Comparison of ENCODE assay signal across 13 mouse cellular contexts in genomic region chr6:141309872-141310271, GRCm38 (mm10).
DNase-seq lines count a peak whose midpoint lies in the region; ATAC-seq and TF ChIP-seq lines count a peak whose summit lies in the region.
"Had no signal": no experiment of that assay in that cellular context is flagged by ENCODE, and none has a peak within 500 bp of the region (broad histone marks: within the 10 kb centered on the region; RNA-seq: fewer than 3 reads in every experiment).

No protein-coding gene starts in this region.

- H3K27ac ChIP-seq in heart, embryonic 12.5 days (ENCODE audit: poor library complexity, severe bottlenecking): 0 out of 2 replicates have a peak overlapping the region, but pooled peaks have one; percentile 29
- no peak overlapping the region for H3K27ac ChIP-seq in lung, embryonic 14.5 days (ENCODE audit: low read depth)
- H3K27ac ChIP-seq: neural tube, embryonic 12.5 days had no signal

- TF ChIP-seq POLR2A in brain, embryonic 14.5 days (IDR thresholded peaks at IDR 0.05; ENCODE audit: borderline replicate concordance, extremely low read depth, insufficient read depth, insufficient read length, poor library complexity, severe bottlenecking): no peak

- peaks cover 8% of the 10 kb centered on the region; the same call in 1 of the 2 replicates for H3K36me3 ChIP-seq in heart, embryonic 12.5 days
- H3K36me3 ChIP-seq in lung, embryonic 14.5 days (ENCODE audit: insufficient read depth): no peaks in the 10 kb centered on the region
- H3K36me3 ChIP-seq: G1E; neural tube, embryonic 12.5 days had no signal

- peak; percentile 39 for TF ChIP-seq CTCF in lung, embryonic 14.5 days (IDR thresholded peaks at IDR 0.05; ENCODE audit: low read depth)
- TF ChIP-seq CTCF in brain, embryonic 14.5 days (IDR thresholded peaks at IDR 0.05; ENCODE audit: borderline replicate concordance, extremely low read depth, insufficient read depth, insufficient read length): peak; percentile 15; the same call in 1 of the 2 replicates

- 0 out of 2 replicates have a peak, but pooled peaks cover under 1% of the 10 kb centered on the region for H3K9me3 ChIP-seq in heart, embryonic 12.5 days (replicated peaks)
- H3K9me3 ChIP-seq in lung, embryonic 14.5 days (ENCODE audit: low read depth, low read length): no peaks in the 10 kb centered on the region
- H3K9me3 ChIP-seq: neural tube, embryonic 12.5 days had no signal

- no peak overlapping the region for H3K9ac ChIP-seq in heart, embryonic 12.5 days
- no peak overlapping the region for H3K9ac ChIP-seq in lung, embryonic 14.5 days
- H3K9ac ChIP-seq: neural tube, embryonic 12.5 days had no signal

- no peaks in the 10 kb centered on the region for H3K27me3 ChIP-seq in heart, embryonic 12.5 days (replicated peaks)
- no peaks in the 10 kb centered on the region for H3K27me3 ChIP-seq in lung, embryonic 14.5 days (ENCODE audit: insufficient read depth, low read length)
- H3K27me3 ChIP-seq: megakaryocyte, embryonic 14.5 days; neural tube, embryonic 12.5 days had no signal

- peaks cover 32% of the 10 kb centered on the region for H3K4me1 ChIP-seq in heart, embryonic 12.5 days (replicated peaks)
- H3K4me1 ChIP-seq in lung, embryonic 14.5 days (ENCODE audit: insufficient read depth): no peaks in the 10 kb centered on the region
- H3K4me1 ChIP-seq: neural tube, embryonic 12.5 days had no signal

- DNase-seq in heart, postnatal 4 days: no peak
- peak; percentile 51 for DNase-seq in lung, embryonic 14.5 days
- DNase-seq in lung, postnatal 36 days: no peak
- no peak for DNase-seq in brain, embryonic 14.5 days (ENCODE audit: low read depth)
- peak; percentile 35 for DNase-seq in retina, postnatal 1 day
- DNase-seq: adrenal gland, adult 2 months; layer of hippocampus, adult 9-11 months; liver had no signal

- ATAC-seq in heart, embryonic 12.5 days (ENCODE audit: insufficient number of reproducible peaks, low FRiP score): no peak
- ATAC-seq in lung, embryonic 14.5 days (ENCODE audit: insufficient read depth): no peak
- no peak for ATAC-seq in megakaryocyte-erythroid progenitor cell, adult 5-6 weeks (replicated peaks; ENCODE audit: low FRiP score, low TSS enrichment, poor library complexity, severe bottlenecking)

- 38% methylated on average over 3 of the region's 3 CpGs for WGBS in heart, embryonic 12.5 days
- WGBS in lung, embryonic 14.5 days: 42% methylated on average over 3 of the region's 3 CpGs

- no peak overlapping the region for H3K4me2 ChIP-seq in heart, embryonic 12.5 days
- no peak overlapping the region for H3K4me2 ChIP-seq in lung, embryonic 14.5 days
- H3K4me2 ChIP-seq: neural tube, embryonic 12.5 days had no signal

- no peak overlapping the region for H3K4me3 ChIP-seq in heart, embryonic 12.5 days
- H3K4me3 ChIP-seq in lung, embryonic 14.5 days (ENCODE audit: low read depth, low read length): no peak overlapping the region
- H3K4me3 ChIP-seq: megakaryocyte, embryonic 14.5 days; neural tube, embryonic 12.5 days had no signal

Comparison
In these comparisons a context has a peak if more than half of its experiments do, and no peak if none do; other contexts are left out.
1. DNase-seq: peak in lung, embryonic 14.5 days (single experiment) and retina, postnatal 1 day (single experiment); none in heart, postnatal 4 days (single experiment), lung, postnatal 36 days (single experiment) and brain, embryonic 14.5 days (single experiment).